Mouse (Mus musculus) limb, embryonic 14.5 days (tissue): ENCODE data around the gene Trim31. TPM values are rescaled to one million over a fixed set of nuclear protein-coding genes. Genes with fewer than 3 reads are reported as not detected.
"Not testable (repeated sequence)": the region's sequence is repeated elsewhere in the genome, so short reads cannot be mapped to it uniquely, and the experiment has no call there.

Source experiments
- ATAC-seq: fragments of 200-750 bp; cut with Nextera tagmentation; 2 replicates; pipeline ENCODE4 v1.8.0; 2017; ENCODE audit warnings: low read depth, moderate number of reproducible peaks, moderate TSS enrichment; ENCODE audit not compliant: low FRiP score
- DNase-seq: peaks from one replicate; pipeline ENCODE4 v3.0.0-alpha.2; 2015; ENCODE audit warnings: low spot score
- H3K27ac ChIP-seq: fragments of 300-500 bp; sonication (generic); replicated peaks from 2 replicates; pipeline ENCODE4 v1.5.1; 2014; ENCODE audit warnings: low read depth, mild to moderate bottlenecking, low read length, moderate library complexity, mixed read lengths
- H3K27me3 ChIP-seq: fragments of 300-500 bp; sonication (generic); 2 replicates; pipeline ENCODE4 v1.6.1; 2014; ENCODE audit warnings: low read length, mixed read lengths; ENCODE audit not compliant: control insufficient read depth, insufficient read depth
- H3K36me3 ChIP-seq: fragments of 300-500 bp; sonication (generic); 2 replicates; pipeline ENCODE4 v1.6.1; 2014; ENCODE audit warnings: mild to moderate bottlenecking, low read length, moderate library complexity, mixed read lengths; ENCODE audit not compliant: control insufficient read depth, insufficient read depth
- H3K4me1 ChIP-seq: fragments of 300-500 bp; sonication (generic); 2 replicates; pipeline ENCODE4 v1.6.1; 2014; ENCODE audit warnings: antibody characterized with exemption, low read length, mixed read lengths; ENCODE audit not compliant: control insufficient read depth, insufficient read depth
- H3K4me2 ChIP-seq: fragments of 300-500 bp; sonication (generic); replicated peaks from 2 replicates; pipeline ENCODE4 v1.6.1; 2014; ENCODE audit warnings: low read depth, mild to moderate bottlenecking, low read length, moderate library complexity; ENCODE audit not compliant: severe bottlenecking
- H3K4me3 ChIP-seq: fragments of 300-500 bp; sonication (generic); replicated peaks from 2 replicates; pipeline ENCODE4 v1.5.1; 2014; ENCODE audit warnings: low read length
- H3K9ac ChIP-seq: fragments of 300-500 bp; sonication (generic); 2 replicates; pipeline ENCODE4 v1.6.1; 2014; ENCODE audit warnings: mild to moderate bottlenecking, low read depth, low read length, moderate library complexity; ENCODE audit not compliant: severe bottlenecking
- H3K9me3 ChIP-seq: fragments of 300-500 bp; sonication (generic); 2 replicates; pipeline ENCODE4 v1.6.1; 2016; ENCODE audit warnings: low read length; ENCODE audit not compliant: control insufficient read depth
- POLR2A ChIP-seq: fragments of 200-500 bp; IDR thresholded peaks from 2 replicates; pipeline ENCODE4 v1.8.0; 2012; ENCODE audit warnings: inconsistent platforms, mild to moderate bottlenecking, moderate library complexity, borderline replicate concordance; ENCODE audit not compliant: insufficient read depth, insufficient read length; ENCODE audit errors: extremely low read depth
- WGBS: fragments of 180-500 bp; shearing (Covaris S2); extraction: QIAGEN DNeasy Blood & Tissue Kit; methylation state at CpG from one replicate; pipeline ENCODE4 v1.1.7; 2014; 5-methylcytosine and 5-hydroxymethylcytosine counted together
- polyA plus RNA-seq, 2 experiments: library from polyadenylated mRNA; depleted of rRNA in 1 of 2; stranded (reverse) in 1 of 2; unstranded in 1 of 2; fragments of >200 nt; fragmentation: Nextera tagmentation in 1 of 2; extraction: Ambion mirVana in 1 of 2; gene quantifications; 2 replicates each; pipeline versions ENCODE4 v1.2.1 to v1.2.3; 2012 to 2014

Trim31 gene
- polyA plus RNA-seq, 2 experiments = not detected

- H3K27ac ChIP-seq = no peak within 1 kb of the TSS
- no peak within 1 kb of the TSS for H3K4me3 ChIP-seq
- DNase-seq (no peak), ATAC-seq (no peak)
- no peaks in the 10 kb centered on the region for H3K9me3 ChIP-seq
- no peaks in the 10 kb centered on the region for H3K36me3 ChIP-seq
- no peak for TF ChIP-seq POLR2A
- no peaks in the 10 kb centered on the region for H3K4me1 ChIP-seq
- H3K4me2 ChIP-seq = no peak within 1 kb of the TSS
- no peak within 1 kb of the TSS for H3K9ac ChIP-seq
- no peaks in the 10 kb centered on the region for H3K27me3 ChIP-seq
- 80% methylated on average over 5 of the region's 5 CpGs for WGBS
Observed at GRCm38 (mm10) chr17:36890073-36890903, 7.6 kb upstream of the Trim31 start, which contains the start of gene Trim40. TSS of gene Trim40 (minus strand) at chr17:36890123.

DNA sequence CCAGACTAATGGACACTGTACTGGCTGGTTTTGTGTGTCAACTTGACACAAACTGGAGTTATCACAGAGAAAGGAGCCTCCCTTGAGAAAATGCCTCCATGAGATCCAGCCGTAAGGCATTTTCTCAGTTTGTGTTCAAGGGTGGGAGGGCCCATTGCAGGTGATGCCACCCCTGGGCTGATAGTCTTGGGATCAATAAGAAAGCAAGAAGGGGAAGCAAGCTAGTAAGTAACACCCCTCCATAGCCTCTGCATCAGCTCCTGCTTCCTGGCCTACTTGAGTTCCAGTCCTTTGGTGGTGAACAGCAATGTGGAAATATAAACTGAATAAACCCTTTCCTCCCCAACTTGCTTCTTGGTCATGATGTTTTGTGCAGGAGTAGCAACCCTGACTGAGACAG lies 6.4 kb upstream of the Trim31 start:
- ATAC-seq, H3K9ac ChIP-seq, H3K4me1 ChIP-seq, H3K4me3 ChIP-seq, H3K27ac ChIP-seq, H3K36me3 ChIP-seq, DNase-seq, H3K9me3 ChIP-seq, H3K27me3 ChIP-seq, H3K4me2 ChIP-seq: not testable (repeated sequence)
- 82% methylated on average over 1 of the region's 1 CpGs for WGBS

- no peaks in the 10 kb centered on the region for H3K36me3 ChIP-seq
- DNase-seq = peak; percentile 25
Observed at GRCm38 (mm10) chr17:36892362-36892761, 5.6 kb upstream of the Trim31 start.

DNA sequence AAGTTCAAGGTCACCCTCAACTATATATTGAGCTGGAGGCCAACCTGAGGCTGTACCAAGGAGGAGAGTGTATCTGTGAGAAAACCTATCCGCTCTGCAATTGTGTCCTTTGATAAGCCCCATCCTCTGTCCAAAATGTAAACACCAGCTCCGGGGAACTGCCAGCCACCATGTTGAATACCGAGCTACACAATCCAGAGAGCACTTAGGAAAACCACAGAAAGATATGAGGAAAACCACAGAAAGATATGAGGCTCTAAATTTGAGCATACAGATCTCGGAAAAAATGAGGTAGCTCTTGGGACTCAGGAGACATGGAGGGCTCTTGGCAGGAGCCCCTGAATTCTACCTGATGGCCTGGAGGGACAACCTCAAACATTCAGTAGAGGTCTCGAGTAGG lies 4.5 kb upstream of the Trim31 start:
- TF ChIP-seq POLR2A = no peak
- DNase-seq = no peak
- H3K27ac ChIP-seq = no peak overlapping the region
- no peak overlapping the region for H3K4me3 ChIP-seq
- H3K9me3 ChIP-seq = no peaks in the 10 kb centered on the region
- WGBS = 67% methylated on average over 5 of the region's 5 CpGs
- ATAC-seq = no peak
- H3K36me3 ChIP-seq = no peaks in the 10 kb centered on the region
- no peaks in the 10 kb centered on the region for H3K4me1 ChIP-seq
- H3K27me3 ChIP-seq = no peaks in the 10 kb centered on the region
- H3K9ac ChIP-seq = no peak overlapping the region
- no peak overlapping the region for H3K4me2 ChIP-seq

More at GRCm38 (mm10) chr17:36892362-36892761, 5.6 kb upstream of the Trim31 start:
- no peak for ATAC-seq
- no peaks in the 10 kb centered on the region for H3K27me3 ChIP-seq
- no peaks in the 10 kb centered on the region for H3K4me1 ChIP-seq
- TF ChIP-seq POLR2A = no peak
- H3K9me3 ChIP-seq = no peaks in the 10 kb centered on the region
- 18% methylated on average over 2 of the region's 2 CpGs for WGBS
- no peak overlapping the region for H3K4me3 ChIP-seq
- no peak overlapping the region for H3K4me2 ChIP-seq
- no peak overlapping the region for H3K27ac ChIP-seq
- H3K9ac ChIP-seq = no peak overlapping the region

GRCm38 (mm10) chr17:36896583-36896982 lies 1.3 kb upstream of the Trim31 start:
- Histone ChIP-seq H3K27me3 (no peaks in the 10 kb centered on the region), H3K4me2 (no peak overlapping the region), H3K4me1 (no peaks in the 10 kb centered on the region), H3K36me3 (no peaks in the 10 kb centered on the region), H3K9me3 (no peaks in the 10 kb centered on the region), H3K9ac (no peak overlapping the region), H3K27ac (no peak overlapping the region), H3K4me3 (no peak overlapping the region)
- DNase-seq = peak; percentile 29
- WGBS = 91% methylated on average over 1 of the region's 1 CpGs
- no peak for ATAC-seq
- TF ChIP-seq POLR2A = no peak

GRCm38 (mm10) chr17:36897065-36897464 lies 853 bp upstream of the Trim31 start:
- H3K9ac ChIP-seq = no peak overlapping the region
- H3K4me2 ChIP-seq = no peak overlapping the region
- no peaks in the 10 kb centered on the region for H3K27me3 ChIP-seq
- no peaks in the 10 kb centered on the region for H3K36me3 ChIP-seq
- TF ChIP-seq POLR2A = no peak
- H3K4me1 ChIP-seq = no peaks in the 10 kb centered on the region
- H3K4me3 ChIP-seq = no peak overlapping the region
- H3K9me3 ChIP-seq = no peaks in the 10 kb centered on the region
- no peak overlapping the region for H3K27ac ChIP-seq
- no peak for ATAC-seq
- DNase-seq = no peak
